Mouse (Mus musculus) hindbrain, embryonic 10.5 days (tissue): Measurements from ENCODE around the gene Snrpa. TPM values are rescaled to one million over a fixed set of nuclear protein-coding genes. Genes with fewer than 3 reads are reported as not detected.
"Not testable (repeated sequence)": the region's sequence is repeated elsewhere in the genome, so short reads cannot be mapped to it uniquely, and the experiment has no call there.

Experiments used
- DNase-seq: peaks from one replicate; pipeline ENCODE4 v3.0.0-alpha.2; 2017; ENCODE audit warnings: low spot score
- H3K27ac ChIP-seq: fragments of 300-500 bp; sonication (generic); 2 replicates; pipeline ENCODE4 v1.5.1; 2016; ENCODE audit warnings: mild to moderate bottlenecking, moderate library complexity
- H3K27me3 ChIP-seq: fragments of 300-500 bp; sonication (generic); 2 replicates; pipeline ENCODE4 v1.6.1; 2016; ENCODE audit warnings: mild to moderate bottlenecking; ENCODE audit not compliant: poor library complexity, insufficient read depth, severe bottlenecking
- H3K36me3 ChIP-seq: fragments of 300-500 bp; sonication (generic); 2 replicates; pipeline ENCODE4 v1.6.1; 2016; ENCODE audit warnings: mild to moderate bottlenecking, moderate library complexity
- H3K4me1 ChIP-seq: fragments of 300-500 bp; sonication (generic); replicated peaks from 2 replicates; pipeline ENCODE4 v1.6.1; 2016; ENCODE audit warnings: mild to moderate bottlenecking
- H3K4me3 ChIP-seq: fragments of 300-500 bp; sonication (generic); 2 replicates; pipeline ENCODE4 v1.5.1; 2016; ENCODE audit warnings: mild to moderate bottlenecking, moderate library complexity
- H3K9me3 ChIP-seq: fragments of 300-500 bp; sonication (generic); 2 replicates; pipeline ENCODE4 v1.6.1; 2016; ENCODE audit warnings: mild to moderate bottlenecking, moderate library complexity
- WGBS: fragments of 180-500 bp; shearing (Covaris S2); methylation state at CpG from one replicate; pipeline ENCODE4 v1.1.7; 2016; 5-methylcytosine and 5-hydroxymethylcytosine counted together
- polyA plus RNA-seq: library from polyadenylated mRNA; unstranded; fragments of >200 nt; fragmentation: Nextera tagmentation; extraction: Ambion mirVana; gene quantifications from 2 replicates; pipeline ENCODE4 v1.2.1, GENCODE M21; 2016

The Snrpa gene
- 393 and 408 TPM in 2 replicates for polyA plus RNA-seq

DNA sequence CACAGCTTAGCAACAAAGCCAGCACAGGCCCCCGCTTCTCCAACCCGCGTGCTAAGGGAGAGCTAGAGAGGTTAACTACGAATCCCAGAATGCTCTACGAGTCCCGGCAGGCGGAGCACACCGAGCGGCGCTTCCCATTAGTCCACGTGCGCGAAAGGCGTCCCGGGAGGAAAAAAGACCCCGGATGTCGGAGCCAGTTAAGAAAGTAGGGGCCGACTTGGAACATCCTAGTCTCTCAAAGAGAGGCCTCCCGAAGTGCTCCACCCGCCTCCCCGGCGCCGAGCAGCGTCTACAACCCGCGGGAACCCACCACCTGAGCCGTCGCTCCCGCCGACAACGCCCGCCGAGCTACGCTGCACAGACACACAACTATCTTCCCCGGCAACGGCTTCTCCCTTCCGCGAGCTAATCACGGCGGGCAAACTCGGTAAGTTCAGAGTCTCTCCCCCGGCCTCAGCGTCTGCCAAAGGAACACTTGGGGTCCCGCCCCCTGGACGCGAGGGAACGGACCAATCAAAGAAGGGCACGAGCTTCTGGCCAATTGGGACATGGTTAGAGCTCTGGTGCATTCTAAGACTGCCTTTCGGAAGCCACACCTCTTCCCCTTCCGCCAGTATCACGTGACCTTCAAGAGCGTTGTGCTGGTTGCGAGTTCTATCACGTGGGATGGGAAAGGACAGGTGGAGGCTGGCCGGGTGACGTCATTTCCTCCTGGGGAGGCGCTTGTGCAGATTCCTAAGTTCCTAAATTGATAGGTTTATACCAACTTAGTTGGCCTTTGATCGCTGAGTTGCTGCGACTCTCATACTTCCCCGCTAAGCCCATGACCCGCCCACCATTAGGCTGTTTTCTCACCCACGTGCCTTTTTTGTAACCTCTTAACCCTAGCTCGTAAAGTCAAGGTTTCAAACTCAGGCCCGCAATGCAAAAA lies at the start of gene Snrpa, which contains the start of gene BC024978:
Snrpa (minus strand) TSS at position 591 of the 931 bp plus-strand sequence.
BC024978 (plus strand) TSS at position 101 of the 931 bp plus-strand sequence.
- peak within 1 kb of the TSS; percentile 99 for H3K27ac ChIP-seq
- peaks cover under 1% of the 10 kb centered on the region; the same call in 1 of the 2 replicates for H3K9me3 ChIP-seq
- H3K4me3 ChIP-seq = peak within 1 kb of the TSS; percentile 89

DNA sequence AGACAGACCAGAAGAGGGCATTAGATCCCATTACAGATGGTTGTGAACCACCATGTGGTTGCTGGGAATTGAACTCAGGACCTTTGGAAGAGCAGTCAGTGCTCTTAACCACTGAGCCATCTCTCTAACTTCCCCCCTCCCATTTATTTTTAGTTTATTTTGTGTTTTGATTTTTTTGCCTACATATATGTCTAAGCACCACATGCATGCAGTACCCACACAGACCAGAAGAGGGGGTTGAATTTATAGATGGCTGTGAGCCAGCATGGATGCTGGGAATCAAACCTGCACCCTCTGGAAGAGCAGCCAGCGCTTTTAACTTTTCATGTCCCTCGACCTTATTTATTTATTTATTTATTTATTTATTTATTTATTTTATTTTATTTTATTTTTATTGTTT lies 48.0 kb upstream of the Snrpa start:
- DNase-seq = not testable (repeated sequence)
- peaks cover 74% of the 10 kb centered on the region for H3K36me3 ChIP-seq
- WGBS = 82% methylated on average over 2 of the region's 2 CpGs

More for the DNA sequence above, at the start of gene Snrpa, which contains the start of gene BC024978:
- peak; percentile 97 for DNase-seq
- WGBS = 1% methylated on average over 64 of the region's 64 CpGs
- Histone ChIP-seq H3K4me1 (peaks cover 26% of the 10 kb centered on the region), H3K36me3 (peaks cover 55% of the 10 kb centered on the region), H3K27me3 (no peaks in the 10 kb centered on the region)

DNA sequence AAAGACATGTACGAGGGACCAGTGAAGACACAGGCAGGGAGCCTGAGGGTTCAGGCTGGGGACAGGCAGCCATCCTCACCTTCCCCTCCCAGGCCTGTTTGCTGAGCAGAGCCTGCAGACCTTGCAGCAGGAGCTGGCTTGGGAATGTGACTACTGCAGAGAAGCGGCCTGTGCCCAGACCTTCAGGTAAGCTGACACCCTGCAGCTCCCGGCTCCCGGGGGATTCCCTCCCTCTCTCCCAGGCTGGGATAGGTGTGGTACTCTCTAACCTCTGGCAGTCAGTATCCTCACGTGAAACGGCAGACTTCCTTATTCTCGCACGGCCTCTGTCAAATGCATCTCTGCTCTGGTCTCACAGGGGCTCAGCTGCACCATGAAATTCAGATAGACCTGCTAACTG lies 47.1 kb upstream of the Snrpa start:
- no peak for DNase-seq
- Histone ChIP-seq H3K9me3 (peaks cover 3% of the 10 kb centered on the region; the same call in 1 of the 2 replicates), H3K27ac (no peak overlapping the region), H3K4me3 (no peak overlapping the region), H3K27me3 (no peaks in the 10 kb centered on the region), H3K36me3 (peaks cover 79% of the 10 kb centered on the region), H3K4me1 (no peaks in the 10 kb centered on the region)
- WGBS = 66% methylated on average over 8 of the region's 8 CpGs

More for the DNA sequence above, 48.0 kb upstream of the Snrpa start:
- not testable (repeated sequence) for H3K4me1 ChIP-seq, H3K27ac ChIP-seq, H3K4me3 ChIP-seq, H3K27me3 ChIP-seq, H3K9me3 ChIP-seq

DNA sequence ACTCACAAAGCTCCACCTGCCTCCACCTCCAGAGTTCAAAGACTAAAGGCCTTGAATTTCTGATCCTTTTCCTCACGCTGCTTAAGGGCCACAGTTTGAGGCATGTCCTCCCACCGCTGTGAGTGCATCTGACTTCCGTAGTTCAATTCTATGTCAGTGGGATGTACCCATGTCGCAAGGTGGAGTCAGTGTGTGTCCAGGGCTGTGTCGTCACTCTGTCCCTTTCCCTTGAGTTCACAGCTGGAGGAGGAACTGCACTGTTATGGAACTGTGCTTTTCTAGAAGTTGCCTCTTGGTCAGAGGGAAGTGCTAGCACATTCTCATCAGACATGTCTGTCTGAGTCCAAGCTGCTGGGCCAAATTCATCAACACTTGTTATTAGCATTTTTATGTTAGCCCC lies 42.5 kb upstream of the Snrpa start:
- Histone ChIP-seq H3K4me3 (no peak overlapping the region), H3K27ac (no peak overlapping the region), H3K36me3 (peaks cover 60% of the 10 kb centered on the region), H3K4me1 (peaks cover 9% of the 10 kb centered on the region), H3K9me3 (no peaks in the 10 kb centered on the region), H3K27me3 (no peaks in the 10 kb centered on the region)
- 91% methylated on average over 5 of the region's 5 CpGs for WGBS
- DNase-seq = no peak

DNA sequence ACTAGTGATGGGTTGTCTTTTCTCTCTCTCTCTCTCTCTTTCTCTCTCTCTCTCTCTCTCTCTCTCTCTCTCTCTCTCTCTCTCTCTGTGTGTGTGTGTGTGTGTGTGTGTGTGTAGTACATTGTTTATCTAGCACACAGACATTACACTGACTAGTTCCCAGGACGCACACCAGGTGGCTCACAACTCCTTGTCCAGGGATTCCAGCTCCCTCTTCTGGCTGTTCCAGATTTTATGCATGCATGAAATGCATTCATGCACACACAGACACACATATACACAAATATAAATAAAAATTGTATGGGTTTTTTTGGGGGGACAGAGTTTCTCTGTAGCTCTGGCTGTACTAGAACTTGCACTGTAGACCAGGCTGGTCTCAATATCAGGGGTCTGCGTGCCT lies 41.5 kb upstream of the Snrpa start:
- Histone ChIP-seq H3K36me3 (peaks cover 49% of the 10 kb centered on the region), H3K27me3 (no peaks in the 10 kb centered on the region), H3K4me1 (peaks cover 16% of the 10 kb centered on the region), H3K9me3 (no peaks in the 10 kb centered on the region), H3K27ac (no peak overlapping the region), H3K4me3 (no peak overlapping the region)
- no peak for DNase-seq
- 89% methylated on average over 2 of the region's 2 CpGs for WGBS

DNA sequence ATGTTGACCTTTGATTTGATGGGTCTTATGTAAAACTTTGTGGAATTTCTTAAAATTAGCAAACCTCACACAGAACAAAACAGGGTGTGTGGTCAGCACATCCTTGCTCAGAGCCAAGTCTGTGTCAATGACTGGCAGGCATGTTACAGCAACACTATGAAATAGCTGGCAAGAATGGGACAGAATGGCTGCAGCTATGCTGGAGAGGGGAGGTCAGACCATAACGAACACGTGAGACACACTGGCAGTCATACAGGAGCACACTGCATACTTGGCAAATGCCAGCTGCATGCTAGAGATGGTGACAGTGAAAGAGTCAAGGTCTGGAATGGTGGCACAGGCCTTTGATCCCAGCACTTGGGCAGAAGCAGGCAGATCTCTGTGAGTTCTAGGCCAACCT lies 39.7 kb upstream of the Snrpa start:
- WGBS = 94% methylated on average over 2 of the region's 2 CpGs

DNA sequence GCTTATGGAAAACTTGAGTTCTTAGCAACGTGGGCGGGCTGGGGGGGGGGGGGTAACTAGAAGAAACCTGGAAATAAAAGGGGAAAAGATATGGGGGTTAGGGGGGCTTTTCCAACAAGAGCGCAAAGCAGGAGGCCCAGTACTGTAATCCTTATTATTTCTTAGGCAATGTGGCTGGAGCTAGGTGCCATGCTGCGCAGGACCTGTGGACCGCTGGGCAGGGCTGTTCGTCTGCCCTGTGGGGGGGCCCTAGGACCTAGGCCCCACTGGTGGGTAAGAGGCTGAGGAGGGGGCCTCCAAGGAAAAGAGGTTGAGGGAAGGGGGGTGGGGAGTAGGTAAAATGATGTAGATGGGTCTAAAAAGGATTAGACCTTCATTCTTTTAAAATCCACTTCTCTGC lies 37.2 kb upstream of the Snrpa start:
- WGBS = 3% methylated on average over 6 of the region's 6 CpGs
- no peak for DNase-seq
- Histone ChIP-seq H3K27ac (peak overlapping the region; percentile 91), H3K4me3 (peak overlapping the region; percentile 57), H3K27me3 (no peaks in the 10 kb centered on the region), H3K36me3 (peaks cover 14% of the 10 kb centered on the region), H3K9me3 (no peaks in the 10 kb centered on the region), H3K4me1 (peaks cover 30% of the 10 kb centered on the region)

More for the DNA sequence above, 39.7 kb upstream of the Snrpa start:
- Histone ChIP-seq H3K4me1 (peaks cover 24% of the 10 kb centered on the region), H3K4me3 (no peak overlapping the region), H3K27ac (no peak overlapping the region), H3K27me3 (no peaks in the 10 kb centered on the region), H3K36me3 (peaks cover 32% of the 10 kb centered on the region), H3K9me3 (no peaks in the 10 kb centered on the region)
- no peak for DNase-seq

DNA sequence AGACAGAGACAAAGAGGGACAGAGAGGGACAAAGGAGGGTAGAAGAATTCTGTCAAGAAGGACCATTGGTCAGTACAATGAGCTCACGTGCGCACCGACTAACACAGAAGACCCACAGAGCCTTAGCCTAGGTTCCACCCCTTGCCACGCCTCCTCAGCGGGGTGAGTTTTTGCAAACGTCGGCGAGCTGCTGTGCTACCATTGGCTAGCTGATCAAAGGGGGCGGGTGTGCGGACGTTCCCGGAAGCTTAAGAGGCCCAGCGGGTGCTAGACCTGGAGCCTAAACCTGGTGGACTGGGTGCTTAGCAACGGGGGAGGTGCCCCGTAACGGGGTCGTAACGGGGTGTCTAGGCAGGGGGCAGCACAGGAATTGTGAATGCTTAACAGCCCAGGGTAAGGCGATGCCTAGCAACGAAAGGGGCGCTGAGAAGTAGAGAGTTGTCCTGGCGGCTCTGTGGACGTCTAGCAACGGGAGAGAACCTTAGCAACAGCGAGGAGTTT lies 36.8 kb upstream of the Snrpa start, which contains the start of gene Coq8b:
Coq8b (plus strand) TSS at position 243 of the 501 bp plus-strand sequence.
- peaks cover 12% of the 10 kb centered on the region for H3K36me3 ChIP-seq
- peak; percentile 98 for DNase-seq
- WGBS = under 1% methylated on average over 25 of the region's 25 CpGs
- peak within 1 kb of the TSS; percentile 57 for H3K4me3 ChIP-seq
- H3K9me3 ChIP-seq = no peaks in the 10 kb centered on the region
- peak within 1 kb of the TSS; percentile 91 for H3K27ac ChIP-seq
- H3K4me1 ChIP-seq = peaks cover 35% of the 10 kb centered on the region
- H3K27me3 ChIP-seq = no peaks in the 10 kb centered on the region

DNA sequence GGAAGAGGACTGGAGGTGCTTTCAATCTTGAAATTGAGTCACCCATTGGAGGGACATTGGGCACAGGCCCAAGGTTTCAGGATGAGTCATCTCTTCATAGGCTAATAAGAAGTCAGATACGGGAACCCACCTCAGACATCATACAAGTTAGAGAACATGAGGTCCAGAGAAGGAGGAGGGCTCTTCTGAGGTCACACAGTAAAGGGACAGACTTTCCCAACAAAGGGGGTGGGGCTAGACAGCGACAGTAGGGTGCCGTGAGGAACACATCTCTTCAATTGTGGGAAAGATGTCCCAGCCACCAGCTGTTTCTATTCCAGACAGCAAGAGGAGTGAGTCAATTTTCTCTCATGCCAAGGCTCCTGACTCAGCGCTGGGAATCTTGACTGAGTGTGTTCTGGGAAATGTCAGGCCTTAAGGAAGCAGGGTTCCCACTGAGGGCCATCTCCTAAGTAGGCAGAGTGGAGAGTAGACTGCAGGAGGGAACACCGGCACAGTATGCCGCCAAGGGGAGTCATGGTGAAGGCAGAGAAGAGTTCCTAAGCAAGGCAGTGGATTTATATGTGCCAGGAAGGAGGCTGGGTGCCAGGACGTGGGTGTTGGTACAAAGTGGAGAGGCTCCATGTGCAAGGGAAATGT lies 35.7 kb upstream of the Snrpa start:
- H3K27ac ChIP-seq = peak overlapping the region; percentile 91
- H3K36me3 ChIP-seq = peaks cover 4% of the 10 kb centered on the region
- no peak for DNase-seq
- H3K4me1 ChIP-seq = peaks cover 45% of the 10 kb centered on the region
- H3K9me3 ChIP-seq = no peaks in the 10 kb centered on the region
- WGBS = 82% methylated on average over 7 of the region's 7 CpGs
- H3K4me3 ChIP-seq = peak overlapping the region; percentile 9; the same call in 1 of the 2 replicates
- no peaks in the 10 kb centered on the region for H3K27me3 ChIP-seq

DNA sequence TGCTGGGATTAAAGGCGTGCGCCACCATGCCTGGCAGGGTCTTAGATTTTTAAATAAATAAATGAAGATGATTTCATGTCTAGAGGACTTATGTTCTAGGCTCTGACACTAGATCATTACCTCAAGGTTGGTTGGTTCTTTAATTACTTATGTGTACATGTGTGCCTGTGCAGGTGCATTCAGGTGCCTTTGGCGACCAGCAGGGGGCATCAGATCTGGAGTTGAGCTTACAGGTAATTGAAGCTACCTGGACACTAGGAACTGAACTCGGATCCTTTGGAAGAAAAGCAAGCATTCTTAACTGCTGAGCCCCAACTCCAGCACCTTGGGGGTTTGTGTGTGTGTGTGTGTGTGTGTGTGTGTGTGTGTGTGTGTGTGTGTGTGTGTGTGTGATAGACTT lies 34.7 kb upstream of the Snrpa start:
- H3K4me1 ChIP-seq = peaks cover 55% of the 10 kb centered on the region

DNA sequence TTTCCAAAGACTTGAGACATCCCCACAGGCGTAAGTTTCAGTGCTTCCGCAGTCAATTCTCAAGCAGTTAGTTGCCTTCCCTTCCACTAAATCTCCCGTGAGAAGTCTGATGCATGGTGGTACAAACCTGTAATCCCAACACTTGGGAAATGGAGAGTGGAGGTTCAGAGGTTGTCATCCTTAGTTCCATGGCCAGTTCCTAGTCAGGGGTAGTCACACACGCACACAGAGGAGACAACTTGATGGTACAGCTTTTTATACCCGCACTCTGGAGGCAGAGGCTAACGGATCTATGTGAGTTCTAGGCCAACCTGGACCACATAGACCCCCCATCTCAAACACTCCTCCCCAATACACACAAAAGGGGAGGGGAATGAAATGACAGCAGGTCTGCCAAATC lies 32.8 kb upstream of the Snrpa start:
- Histone ChIP-seq H3K36me3 (peaks cover 6% of the 10 kb centered on the region; the same call in 1 of the 2 replicates), H3K27me3 (no peaks in the 10 kb centered on the region), H3K4me1 (peaks cover 69% of the 10 kb centered on the region), H3K9me3 (no peaks in the 10 kb centered on the region), H3K4me3 (peak overlapping the region; percentile 93), H3K27ac (peak overlapping the region; percentile 95)
- 20% methylated on average over 6 of the region's 6 CpGs for WGBS
- DNase-seq = no peak

More for the DNA sequence above, 34.7 kb upstream of the Snrpa start:
- H3K27ac ChIP-seq = no peak overlapping the region
- H3K4me3 ChIP-seq = no peak overlapping the region
- H3K36me3 ChIP-seq = peaks cover 2% of the 10 kb centered on the region
- H3K27me3 ChIP-seq = no peaks in the 10 kb centered on the region
- no peaks in the 10 kb centered on the region for H3K9me3 ChIP-seq
- WGBS = 78% methylated on average over 4 of the region's 4 CpGs
- no peak for DNase-seq

DNA sequence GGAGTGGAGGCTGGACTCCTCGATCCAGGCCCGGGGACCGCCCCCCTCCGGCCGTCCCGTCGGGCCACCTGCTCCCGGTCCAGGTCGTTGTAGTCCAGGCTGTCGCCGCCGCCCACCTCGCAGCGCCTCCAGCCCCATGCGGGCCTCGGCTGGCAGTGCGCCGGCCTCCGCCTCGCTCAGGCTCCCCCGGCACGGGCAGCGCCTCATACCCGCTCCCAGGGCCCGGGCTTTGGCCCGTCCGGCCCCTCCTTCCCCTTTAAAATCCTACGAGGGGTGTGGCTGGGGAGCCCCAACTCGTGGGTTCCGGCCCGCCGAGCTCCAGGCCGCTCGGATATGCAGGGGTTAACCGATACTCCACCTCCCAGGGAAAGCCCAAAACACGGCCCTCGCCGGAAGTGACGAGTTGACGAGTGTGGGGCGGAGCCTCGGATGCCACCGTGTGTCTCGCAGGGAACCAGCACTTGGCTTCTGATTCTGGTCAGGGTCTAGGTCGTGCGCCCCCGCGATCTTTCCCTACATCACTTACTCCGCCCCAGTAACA lies 32.3 kb upstream of the Snrpa start, which contains the start of gene Itpkc:
Itpkc (minus strand) TSS at position 381 of the 541 bp plus-strand sequence.
- H3K4me1 ChIP-seq = peaks cover 66% of the 10 kb centered on the region

More for the DNA sequence above, 32.3 kb upstream of the Snrpa start, which contains the start of gene Itpkc:
- peak within 1 kb of the TSS; percentile 95 for H3K27ac ChIP-seq
- peak; percentile 97 for DNase-seq
- peak within 1 kb of the TSS; percentile 93 for H3K4me3 ChIP-seq
- H3K27me3 ChIP-seq = no peaks in the 10 kb centered on the region
- H3K9me3 ChIP-seq = no peaks in the 10 kb centered on the region
- peaks cover 6% of the 10 kb centered on the region; the same call in 1 of the 2 replicates for H3K36me3 ChIP-seq
- WGBS = under 1% methylated on average over 49 of the region's 49 CpGs
